Mouse (Mus musculus) CD4-positive helper T cell, adult 2 months (primary cell): ENCODE results near the gene Tet3.

Experiments used
- DNase-seq: peaks from one replicate; pipeline ENCODE4 v3.0.0-alpha.2; 2012; ENCODE audit warnings: low read depth, missing footprints, low spot score

Gene Tet3

DNA sequence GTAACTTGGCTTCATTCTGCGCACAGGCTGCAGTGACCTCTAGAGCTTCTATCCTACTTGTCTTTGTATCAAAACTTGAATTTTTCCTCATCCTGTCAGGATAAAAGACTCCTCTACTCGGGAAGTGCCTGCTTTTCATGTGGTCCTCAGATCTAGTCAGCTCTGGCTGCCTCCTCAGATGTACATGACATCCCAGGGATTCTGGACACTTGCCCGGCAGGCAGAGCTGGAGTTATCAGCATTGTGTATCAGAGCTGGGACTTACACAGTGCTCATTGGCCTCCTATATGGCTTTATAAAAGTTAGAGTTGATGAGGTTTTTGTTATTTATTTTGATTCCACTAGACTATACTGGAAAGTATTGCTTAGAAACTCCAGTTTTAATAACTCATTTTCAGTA is 117.5 kb downstream of the Tet3 start:
- no peak for DNase-seq

DNA sequence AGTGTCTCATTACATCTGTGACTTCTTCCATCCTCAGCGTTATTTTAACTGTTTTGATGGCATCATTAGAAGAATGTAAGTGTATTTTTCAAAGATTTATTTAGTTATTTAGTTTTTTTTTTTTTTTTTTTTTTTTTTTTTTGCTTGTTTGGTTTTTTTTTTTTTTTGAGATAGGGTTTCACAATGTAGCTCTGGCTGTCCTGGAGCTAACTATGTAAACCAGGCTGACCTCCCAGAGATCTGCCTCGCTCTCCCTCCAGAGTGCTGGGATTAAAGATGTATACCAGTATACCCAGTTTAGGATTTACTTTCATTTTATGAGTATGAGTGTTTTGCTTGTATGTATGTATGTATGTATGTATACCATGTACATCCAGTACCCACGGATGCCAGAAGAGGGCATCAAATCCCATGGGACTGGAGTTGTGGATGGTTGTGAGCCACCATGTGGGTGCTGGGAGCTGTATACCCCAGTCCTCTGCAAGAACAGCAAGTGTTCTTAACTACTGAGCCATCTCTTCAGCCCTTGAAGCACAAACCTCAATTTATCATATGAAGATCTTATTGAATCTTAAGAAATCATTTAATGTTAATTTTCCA is 131.2 kb downstream of the Tet3 start:
- no peak for DNase-seq

DNA sequence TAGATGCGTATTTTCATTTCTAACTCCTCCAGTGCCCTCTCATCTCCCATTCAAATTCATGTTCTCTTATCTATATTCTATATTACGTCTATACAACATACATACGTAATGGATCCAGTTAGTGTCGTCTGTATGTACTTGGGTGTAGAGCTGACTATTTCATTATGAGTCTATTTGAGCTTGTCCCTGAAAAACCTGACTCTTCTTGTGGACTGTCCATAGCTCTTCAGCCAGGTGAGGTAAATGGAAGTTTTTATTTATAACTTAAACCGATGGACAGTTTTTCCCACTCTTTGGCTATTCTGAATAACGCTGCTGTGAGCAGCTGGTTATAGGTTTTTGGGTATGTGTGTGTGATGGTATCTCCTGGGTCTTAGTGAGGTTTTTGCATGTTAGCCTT is 132.1 kb downstream of the Tet3 start:
- peak; percentile 51 for DNase-seq

DNA sequence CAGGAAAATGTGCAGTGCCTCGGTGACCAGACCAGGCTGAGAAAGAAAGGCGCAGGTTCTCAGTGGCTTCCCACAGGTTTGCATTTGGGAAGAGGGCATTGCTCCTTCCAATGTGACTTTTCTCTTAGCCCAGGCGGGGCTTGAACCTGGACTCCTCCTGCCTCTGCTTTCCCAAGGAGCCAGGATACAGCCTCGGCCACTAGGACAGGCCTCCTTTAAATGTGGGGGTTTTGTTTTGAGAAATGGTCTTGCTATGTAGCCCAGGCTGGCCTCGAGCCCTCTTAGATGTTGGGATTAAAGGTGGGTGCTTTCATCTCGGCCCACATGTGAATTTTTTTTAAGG is 132.5 kb downstream of the Tet3 start:
- DNase-seq = no peak

DNA sequence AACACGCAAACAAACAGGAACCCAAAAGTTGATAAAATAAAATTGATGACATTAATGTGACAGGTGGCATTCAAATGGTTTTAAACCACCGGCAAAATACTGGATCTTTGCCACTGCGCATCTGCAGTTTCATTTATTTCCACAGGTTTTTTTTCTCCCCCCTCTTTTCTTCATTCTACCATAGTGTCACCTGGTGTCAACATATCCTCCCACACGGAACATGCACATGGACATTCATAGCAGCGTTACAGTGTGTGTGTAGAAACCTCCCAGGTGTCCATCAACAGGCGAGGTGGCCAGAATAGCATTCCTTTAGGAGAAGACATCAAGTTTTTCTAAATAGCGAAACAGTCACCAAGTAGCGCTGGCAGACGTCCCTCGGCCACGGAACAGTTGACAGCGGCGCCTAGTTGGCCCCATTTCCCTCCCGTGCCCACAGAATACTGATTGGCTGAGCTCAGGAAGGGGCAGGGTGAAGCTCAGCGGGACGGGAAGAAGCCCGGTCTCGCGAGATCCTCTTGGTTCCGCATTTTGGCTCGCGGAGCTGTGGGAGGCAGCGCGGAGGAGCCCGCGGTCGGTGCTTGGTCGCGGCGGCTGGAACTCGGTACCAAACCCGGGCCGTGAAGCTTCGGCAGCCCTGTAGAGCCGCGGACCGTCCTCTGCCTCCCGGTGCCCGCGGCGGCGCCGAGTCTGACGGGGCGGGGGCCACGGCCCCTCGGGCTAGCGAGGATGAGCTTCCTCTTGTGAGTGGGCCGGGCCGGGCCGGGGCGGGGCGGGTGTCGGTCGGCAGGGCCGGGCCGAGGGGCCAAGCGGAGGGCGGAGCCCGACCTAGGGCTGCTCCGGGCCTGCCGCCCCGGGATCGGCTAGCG is 133.1 kb downstream of the Tet3 start, which contains the start of the genes Mthfd2 and Mob1a:
TSS of gene Mthfd2 (minus strand) at position 384 of the 869 bp plus-strand sequence.
TSS of gene Mob1a (plus strand) at position 492 of the 869 bp plus-strand sequence.
- peak; percentile 96 for DNase-seq

DNA sequence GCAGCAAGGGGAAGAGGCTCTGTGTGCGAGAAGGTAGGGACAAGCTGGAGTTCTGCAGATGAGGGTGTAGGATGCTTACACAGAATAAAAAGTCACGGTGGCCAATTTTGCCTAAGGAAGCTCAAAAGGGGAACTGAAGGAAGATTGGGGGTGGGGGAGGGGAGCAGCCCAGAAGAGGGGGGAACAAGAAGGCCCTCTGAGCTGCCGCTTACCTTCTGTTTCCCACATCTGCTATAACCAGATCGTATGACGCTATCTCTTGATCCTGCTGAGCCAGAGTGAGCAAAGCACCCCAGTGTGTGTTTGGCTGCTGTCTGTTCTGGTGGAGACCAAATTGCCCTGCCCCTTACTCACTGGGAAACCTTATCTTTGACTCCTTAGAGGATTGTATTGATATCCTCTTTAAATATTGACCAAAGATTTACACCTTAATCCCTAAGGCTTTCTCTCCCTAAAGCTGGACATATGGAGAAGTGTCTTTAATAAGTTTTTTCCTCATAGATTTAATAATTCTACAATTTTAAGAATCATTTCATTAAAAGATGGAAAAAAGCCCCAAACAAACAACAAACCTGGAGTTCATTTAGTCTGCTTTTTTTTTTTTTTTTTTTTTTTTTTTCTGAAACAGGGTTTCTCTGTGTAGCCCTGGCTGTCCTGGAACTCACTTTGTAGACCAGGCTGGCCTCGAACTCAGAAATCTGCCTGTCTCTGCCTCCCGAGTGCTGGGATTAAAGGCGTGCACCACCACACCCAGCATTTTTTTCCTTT is 135.0 kb downstream of the Tet3 start:
- no peak for DNase-seq

DNA sequence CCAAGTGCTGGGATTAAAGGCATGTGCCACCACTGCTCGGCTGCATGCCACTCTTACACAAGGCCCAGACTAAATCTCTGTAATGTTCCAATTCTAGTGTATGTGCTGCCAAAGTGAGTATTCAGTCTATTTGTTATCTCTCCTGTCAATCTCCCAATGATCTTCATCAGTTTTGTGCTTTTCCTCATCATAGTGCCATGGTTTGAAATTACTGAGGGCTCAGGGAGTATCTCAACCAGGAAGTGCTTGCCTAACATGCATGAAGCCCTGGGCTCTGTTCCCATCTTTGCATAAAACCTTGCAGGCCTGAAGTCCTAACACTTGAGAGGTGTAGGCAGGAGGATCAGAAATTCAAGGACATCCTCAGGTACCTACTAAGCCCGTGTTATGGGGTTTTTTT is 136.1 kb downstream of the Tet3 start:
- no peak for DNase-seq

DNA sequence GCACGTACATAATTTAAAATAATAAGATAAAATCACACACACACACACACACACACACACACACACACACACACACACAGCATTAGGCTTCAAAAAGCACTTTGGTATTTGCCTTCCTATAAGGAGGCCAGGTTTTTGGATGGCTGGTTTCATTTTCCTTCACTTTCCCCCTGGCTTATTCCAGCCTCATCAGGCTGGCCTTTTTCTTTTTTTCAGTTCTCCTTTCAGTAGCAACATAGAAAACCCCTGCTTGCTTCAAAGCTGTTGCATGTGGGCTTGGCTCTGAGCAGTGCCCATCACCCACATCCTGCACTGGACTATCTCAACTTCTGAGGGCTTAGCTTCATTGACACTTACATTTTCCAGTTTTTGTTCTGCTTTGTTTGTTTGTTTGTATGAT is 137.0 kb downstream of the Tet3 start:
- peak; percentile 27 for DNase-seq

DNA sequence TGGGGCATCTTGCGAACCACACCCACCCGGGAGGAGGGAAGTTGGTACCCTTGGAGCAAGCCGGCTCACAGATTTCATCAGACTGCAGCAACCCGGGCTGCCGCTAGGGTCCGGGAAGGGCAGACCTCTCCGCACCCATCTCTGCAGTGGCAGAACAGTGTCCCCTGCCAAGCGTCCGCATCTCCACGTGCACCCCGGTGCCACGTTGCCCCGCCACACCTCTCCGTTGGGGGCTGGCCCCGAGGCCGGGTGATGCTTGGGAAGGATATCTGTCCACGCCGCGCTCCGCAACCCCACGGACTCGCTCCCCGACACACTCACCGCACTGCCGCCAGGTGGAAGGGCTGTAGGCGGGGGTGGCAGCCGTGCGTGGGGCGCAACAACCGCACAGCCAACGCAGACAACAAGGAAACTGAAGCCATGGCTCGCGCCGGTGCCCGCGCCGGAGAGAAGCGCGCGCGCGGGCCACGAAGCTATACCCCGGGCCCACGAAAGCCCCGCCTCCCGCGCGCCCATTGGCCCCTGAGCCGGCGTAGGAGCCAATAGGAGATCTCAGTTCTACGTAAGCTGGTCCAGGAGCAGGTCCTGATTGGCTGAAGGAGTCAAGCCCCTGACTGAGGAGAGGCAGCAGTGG is 141.7 kb downstream of the Tet3 start:
- DNase-seq = peak; percentile 93

DNA sequence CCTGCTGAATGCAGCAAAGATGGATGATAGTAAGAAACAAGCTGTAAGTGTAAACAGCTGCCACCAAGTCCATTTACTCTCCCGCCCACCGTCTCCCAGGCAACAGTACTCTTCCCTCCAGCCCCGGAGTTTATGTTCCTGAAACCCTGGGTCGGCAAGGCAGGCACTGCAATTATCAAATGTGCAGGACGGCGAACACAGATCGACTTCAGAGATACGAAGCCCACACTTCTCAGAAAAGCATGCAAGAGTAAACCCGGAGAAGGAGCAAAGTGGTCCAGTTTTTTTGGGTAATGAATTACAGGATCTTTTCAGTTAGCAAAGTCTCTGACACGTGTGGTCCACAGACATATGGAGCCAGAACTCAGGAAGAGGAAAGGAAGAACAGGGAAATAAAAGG is 142.9 kb downstream of the Tet3 start:
- no peak for DNase-seq

DNA sequence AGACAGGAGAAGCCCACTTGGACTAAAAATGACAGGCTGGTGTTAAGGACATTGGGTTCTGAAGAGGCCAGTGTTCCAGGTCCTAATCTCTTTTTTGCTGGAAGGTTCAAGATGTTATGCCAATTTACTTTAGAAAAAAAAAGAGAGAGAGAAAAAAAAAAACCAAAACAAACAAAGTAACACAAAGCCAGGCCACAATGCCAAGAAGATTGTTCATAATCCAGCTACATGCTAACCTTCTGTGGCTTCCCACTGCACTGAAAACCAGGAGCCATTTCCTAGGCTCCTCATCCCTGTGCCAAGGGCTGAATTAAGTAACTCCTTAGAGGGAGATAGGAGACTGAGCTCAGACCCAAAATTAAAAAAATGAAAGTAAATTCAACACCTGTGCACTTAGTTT is 143.6 kb downstream of the Tet3 start:
- no peak for DNase-seq

DNA sequence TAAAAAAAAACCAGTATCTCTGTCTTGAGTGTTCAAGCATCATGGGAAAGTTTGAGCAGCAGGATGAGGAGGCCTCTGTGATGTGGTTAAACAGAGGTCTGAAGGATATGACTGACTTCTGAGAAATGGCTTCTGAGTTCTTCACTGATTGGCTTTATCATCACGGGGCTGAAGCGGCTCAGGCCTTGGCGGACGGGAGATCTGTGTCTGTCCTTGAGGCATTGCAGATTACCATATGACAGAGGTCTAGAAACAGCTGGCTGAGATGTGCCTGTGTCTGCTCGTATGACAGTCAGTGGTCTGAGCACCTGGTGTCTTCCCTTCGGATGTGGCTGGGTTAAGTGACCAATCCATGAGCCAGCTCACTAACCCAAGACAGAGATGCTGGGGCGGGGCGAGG is 146.4 kb downstream of the Tet3 start:
- DNase-seq = peak; percentile 83
